Mouse (Mus musculus) cerebellum, adult 2 months (tissue): ENCODE results near the gene Cnga4. TPM values are rescaled to one million over a fixed set of nuclear protein-coding genes. Genes with fewer than 3 reads are reported as not detected.
"Not testable (repeated sequence)": the region's sequence is repeated elsewhere in the genome, so short reads cannot be mapped to it uniquely, and the experiment has no call there.

Experiments used
- DNase-seq, 2 experiments: peaks; one replicate each; pipeline ENCODE4 v3.0.0; 2021
- H3K27ac ChIP-seq: fragments of 200-500 bp; 2 replicates; pipeline ENCODE4 v1.5.1; 2012; ENCODE audit warnings: low read length, control low read depth, inconsistent platforms; ENCODE audit not compliant: insufficient read depth
- H3K27me3 ChIP-seq: fragments of 200-500 bp; 2 replicates; pipeline ENCODE4 v1.6.1; 2012; ENCODE audit warnings: inconsistent platforms, mild to moderate bottlenecking, low read length, moderate library complexity; ENCODE audit not compliant: control insufficient read depth, insufficient read depth
- H3K4me1 ChIP-seq: fragments of 200-500 bp; 2 replicates; pipeline ENCODE4 v1.6.1; 2011; ENCODE audit warnings: low read length; ENCODE audit not compliant: control insufficient read depth, insufficient read depth
- H3K4me3 ChIP-seq: fragments of 200-500 bp; replicated peaks from 2 replicates; pipeline ENCODE3; 2011; ENCODE audit warnings: mild to moderate bottlenecking, low read depth, low read length, control low read depth; ENCODE audit not compliant: insufficient read depth
- CTCF ChIP-seq: fragments of 200-500 bp; IDR thresholded peaks from 2 replicates; pipeline ENCODE4 v1.5.1; 2011; ENCODE audit warnings: low read depth, mild to moderate bottlenecking, control low read depth, low read length, moderate library complexity, borderline replicate concordance; ENCODE audit not compliant: insufficient read depth
- POLR2A ChIP-seq: fragments of 200-500 bp; IDR thresholded peaks from 2 replicates; pipeline ENCODE4 v1.6.1; 2011; ENCODE audit warnings: low read length, control low read depth, borderline replicate concordance; ENCODE audit not compliant: insufficient read depth
- WGBS: fragments of 180-500 bp; shearing (Covaris S2); methylation state at CpG from one replicate; pipeline ENCODE4 v1.1.7; 2018; 5-methylcytosine and 5-hydroxymethylcytosine counted together
- polyA plus RNA-seq: library from polyadenylated mRNA; depleted of rRNA; stranded (reverse); fragments of >200 nt; gene quantifications from 2 replicates; pipeline ENCODE4 v1.2.3, GENCODE M21; 2012

Gene Cnga4
- polyA plus RNA-seq, 1 experiment: 1.1 TPM

- TF ChIP-seq POLR2A (no peak), CTCF (no peak)
- no peak for DNase-seq
- peak overlapping the region; percentile 65 for H3K4me3 ChIP-seq
- under 1% methylated on average over 25 of the region's 25 CpGs for WGBS
- H3K4me1 ChIP-seq: peaks cover 6% of the 10 kb centered on the region; the same call in 1 of the 2 replicates
- no peaks in the 10 kb centered on the region for H3K27me3 ChIP-seq
- H3K27ac ChIP-seq: peak overlapping the region; percentile 21
Measured at GRCm38 (mm10) chr7:105399058-105399934, 5.1 kb upstream of the Cnga4 start.

GRCm38 (mm10) chr7:105399935-105400624, 4.3 kb upstream of the Cnga4 start, which contains the start of gene Fam160a2:
Gene Fam160a2 (minus strand): TSS chr7:105400054.
- Histone ChIP-seq H3K4me3 (peak within 1 kb of the TSS; percentile 70), H3K27ac (peak within 1 kb of the TSS; percentile 64), H3K4me1 (peaks cover under 1% of the 10 kb centered on the region; the same call in 1 of the 2 replicates), H3K27me3 (no peaks in the 10 kb centered on the region)
- DNase-seq: peak; percentile 100
- under 1% methylated on average over 55 of the region's 55 CpGs for WGBS
- peak; percentile 83 for TF ChIP-seq POLR2A
- no peak for TF ChIP-seq CTCF

- WGBS: 71% methylated on average over 1 of the region's 1 CpGs
- Histone ChIP-seq H3K27ac (no peak overlapping the region), H3K27me3 (no peaks in the 10 kb centered on the region), H3K4me3 (no peak overlapping the region), H3K4me1 (no peaks in the 10 kb centered on the region)
- DNase-seq: no peak
- TF ChIP-seq CTCF: no peak
- TF ChIP-seq POLR2A: no peak
Measured at GRCm38 (mm10) chr7:105406322-105406721, 2.0 kb downstream of the Cnga4 start.

- H3K4me3 ChIP-seq: not testable (repeated sequence)
Measured at GRCm38 (mm10) chr7:105411874-105412632, 7.7 kb downstream of the Cnga4 start.

GRCm38 (mm10) chr7:105414385-105414784, 10.0 kb downstream of the Cnga4 start:
- 46% methylated on average over 6 of the region's 6 CpGs for WGBS
- no peaks in the 10 kb centered on the region for H3K27me3 ChIP-seq
- no peak overlapping the region for H3K4me3 ChIP-seq
- no peak overlapping the region for H3K27ac ChIP-seq
- no peak for DNase-seq
- H3K4me1 ChIP-seq: no peaks in the 10 kb centered on the region
- no peak for TF ChIP-seq POLR2A
- no peak for TF ChIP-seq CTCF

More at GRCm38 (mm10) chr7:105411874-105412632, 7.7 kb downstream of the Cnga4 start:
- DNase-seq: peak; percentile 65 to 80
- peak; percentile 81 for TF ChIP-seq CTCF
- not testable (repeated sequence) for H3K27ac ChIP-seq, H3K4me1 ChIP-seq, H3K27me3 ChIP-seq
- WGBS: 59% methylated on average over 8 of the region's 8 CpGs

- TF ChIP-seq CTCF (no peak), POLR2A (no peak)
- Histone ChIP-seq H3K27me3 (no peaks in the 10 kb centered on the region), H3K4me1 (no peaks in the 10 kb centered on the region), H3K4me3 (no peak overlapping the region), H3K27ac (no peak overlapping the region)
- no peak for DNase-seq
- WGBS: 93% methylated on average over 7 of the region's 7 CpGs
Measured at GRCm38 (mm10) chr7:105416529-105416928, 12.2 kb downstream of the Cnga4 start.

- 84% methylated on average over 5 of the region's 5 CpGs for WGBS
Measured at GRCm38 (mm10) chr7:105418106-105418505, 13.7 kb downstream of the Cnga4 start.

More at GRCm38 (mm10) chr7:105418106-105418505, 13.7 kb downstream of the Cnga4 start:
- Histone ChIP-seq H3K27ac (no peak overlapping the region), H3K4me3 (no peak overlapping the region), H3K4me1 (no peaks in the 10 kb centered on the region), H3K27me3 (no peaks in the 10 kb centered on the region)
- DNase-seq: no peak
- TF ChIP-seq POLR2A (no peak), CTCF (no peak)
